Mouse (Mus musculus): ENCODE measurements around the gene Ezh1. TPM values are rescaled to one million over a fixed set of nuclear protein-coding genes. Genes with fewer than 3 reads are reported as not detected.
A peak's percentile ranks its signal among the peaks of the same experiment; 100 is the strongest.

Ezh1 gene
- total and polyA plus RNA-seq, 2 experiments from 2014 or later, result 22.5 to 25.6 TPM

GRCm38 (mm10) chr11:101167211-101167962, 58.9 kb downstream of the Ezh1 start:
- 61% methylated on average over 19 of the region's 19 CpGs for WGBS
- ATAC-seq (no peak), DNase-seq (no peak)
- no peak for TF ChIP-seq CTCF (IDR thresholded peaks at IDR 0.05; ENCODE audit: low read depth)
- peaks cover 13% of the 10 kb centered on the region for H3K36me3 ChIP-seq (ENCODE audit: insufficient read depth)
- H3K27me3 ChIP-seq (ENCODE audit: insufficient read depth, low read length), result peaks cover 55% of the 10 kb centered on the region
- no peaks in the 10 kb centered on the region for H3K9me3 ChIP-seq (ENCODE audit: low read length)
- no peak overlapping the region for H3K4me2 ChIP-seq (ENCODE audit: low read depth)
- H3K9ac ChIP-seq, result no peak overlapping the region
- no peaks in the 10 kb centered on the region; the same call in none of the 2 replicates for H3K4me1 ChIP-seq (ENCODE audit: insufficient read depth)
- H3K27ac ChIP-seq (ENCODE audit: low read depth, low read length), result no peak overlapping the region
- no peak overlapping the region for H3K4me3 ChIP-seq (ENCODE audit: low read depth, low read length)

GRCm38 (mm10) chr11:101166357-101166756, 59.9 kb downstream of the Ezh1 start:
- Histone ChIP-seq H3K4me3 (ENCODE audit: low read depth, low read length) (no peak overlapping the region), H3K27me3 (ENCODE audit: insufficient read depth, low read length) (peaks cover 55% of the 10 kb centered on the region), H3K4me1 (ENCODE audit: insufficient read depth) (no peaks in the 10 kb centered on the region; the same call in 1 of the 2 replicates), H3K36me3 (ENCODE audit: insufficient read depth) (peaks cover 15% of the 10 kb centered on the region), H3K4me2 (ENCODE audit: low read depth) (no peak overlapping the region), H3K9me3 (ENCODE audit: low read length) (no peaks in the 10 kb centered on the region), H3K9ac (no peak overlapping the region), H3K27ac (ENCODE audit: low read depth, low read length) (no peak overlapping the region)
- ATAC-seq (no peak), DNase-seq (no peak)
- no peak for TF ChIP-seq CTCF (IDR thresholded peaks at IDR 0.05; ENCODE audit: low read depth)
- 56% methylated on average over 14 of the region's 14 CpGs for WGBS

GRCm38 (mm10) chr11:101164677-101165580, 61.3 kb downstream of the Ezh1 start:
- Histone ChIP-seq H3K4me1 (ENCODE audit: insufficient read depth) (no peaks in the 10 kb centered on the region), H3K9me3 (ENCODE audit: low read length) (no peaks in the 10 kb centered on the region), H3K27me3 (ENCODE audit: insufficient read depth, low read length) (peaks cover 49% of the 10 kb centered on the region), H3K4me3 (ENCODE audit: low read depth, low read length) (no peak overlapping the region), H3K9ac (no peak overlapping the region), H3K4me2 (ENCODE audit: low read depth) (no peak overlapping the region), H3K36me3 (ENCODE audit: insufficient read depth) (peaks cover 16% of the 10 kb centered on the region), H3K27ac (ENCODE audit: low read depth, low read length) (no peak overlapping the region)
- 35% methylated on average over 35 of the region's 35 CpGs for WGBS
- DNase-seq (no peak), ATAC-seq (no peak)
- no peak for TF ChIP-seq CTCF (IDR thresholded peaks at IDR 0.05; ENCODE audit: low read depth)

- H3K9ac ChIP-seq, result no peak overlapping the region
- ATAC-seq (no peak), DNase-seq (no peak)
- H3K36me3 ChIP-seq (ENCODE audit: insufficient read depth), result peaks cover 16% of the 10 kb centered on the region
- H3K4me1 ChIP-seq (ENCODE audit: insufficient read depth), result no peaks in the 10 kb centered on the region
- peaks cover 46% of the 10 kb centered on the region for H3K27me3 ChIP-seq (ENCODE audit: insufficient read depth, low read length)
- 19% methylated on average over 21 of the region's 21 CpGs for WGBS
- TF ChIP-seq CTCF (IDR thresholded peaks at IDR 0.05; ENCODE audit: low read depth), result no peak
- no peak overlapping the region for H3K27ac ChIP-seq (ENCODE audit: low read depth, low read length)
- H3K4me3 ChIP-seq (ENCODE audit: low read depth, low read length), result peak overlapping the region; percentile 25
- H3K9me3 ChIP-seq (ENCODE audit: low read length), result no peaks in the 10 kb centered on the region
- H3K4me2 ChIP-seq (ENCODE audit: low read depth), result peak overlapping the region; percentile 41
Observed at GRCm38 (mm10) chr11:101164351-101164665, 62.0 kb downstream of the Ezh1 start.

- Histone ChIP-seq H3K36me3 (ENCODE audit: insufficient read depth) (peaks cover 16% of the 10 kb centered on the region), H3K9me3 (ENCODE audit: low read length) (no peaks in the 10 kb centered on the region), H3K27ac (ENCODE audit: low read depth, low read length) (no peak overlapping the region), H3K27me3 (ENCODE audit: insufficient read depth, low read length) (peaks cover 40% of the 10 kb centered on the region), H3K4me1 (ENCODE audit: insufficient read depth) (no peaks in the 10 kb centered on the region), H3K4me3 (ENCODE audit: low read depth, low read length) (peak overlapping the region; percentile 25), H3K4me2 (ENCODE audit: low read depth) (peak overlapping the region; percentile 41), H3K9ac (no peak overlapping the region)
- no peak for DNase-seq
- 25% methylated on average over 49 of the region's 49 CpGs for WGBS
- TF ChIP-seq CTCF (IDR thresholded peaks at IDR 0.05; ENCODE audit: low read depth), result no peak
- ATAC-seq, result no peak
Observed at GRCm38 (mm10) chr11:101163476-101164350, 62.5 kb downstream of the Ezh1 start.

- DNase-seq (no peak), ATAC-seq (no peak)
- no peaks in the 10 kb centered on the region for H3K9me3 ChIP-seq (ENCODE audit: low read length)
- 50% methylated on average over 5 of the region's 5 CpGs for WGBS
- no peak overlapping the region for H3K4me3 ChIP-seq (ENCODE audit: low read depth, low read length)
- H3K4me2 ChIP-seq (ENCODE audit: low read depth), result no peak overlapping the region
- TF ChIP-seq CTCF (IDR thresholded peaks at IDR 0.05; ENCODE audit: low read depth), result no peak
- peaks cover 33% of the 10 kb centered on the region for H3K27me3 ChIP-seq (ENCODE audit: insufficient read depth, low read length)
- no peak overlapping the region for H3K9ac ChIP-seq
- H3K27ac ChIP-seq (ENCODE audit: low read depth, low read length), result no peak overlapping the region
- H3K4me1 ChIP-seq (ENCODE audit: insufficient read depth), result no peaks in the 10 kb centered on the region
- H3K36me3 ChIP-seq (ENCODE audit: insufficient read depth), result peaks cover 14% of the 10 kb centered on the region
Observed at GRCm38 (mm10) chr11:101162772-101163171, 63.5 kb downstream of the Ezh1 start.
